Mouse (Mus musculus): ENCODE measurements around the gene Sec13. TPM values are rescaled to one million over a fixed set of nuclear protein-coding genes. Genes with fewer than 3 reads are reported as not detected.

The Sec13 gene
- total and polyA plus RNA-seq, 2 experiments, result 86.2 to 108 TPM

DNA sequence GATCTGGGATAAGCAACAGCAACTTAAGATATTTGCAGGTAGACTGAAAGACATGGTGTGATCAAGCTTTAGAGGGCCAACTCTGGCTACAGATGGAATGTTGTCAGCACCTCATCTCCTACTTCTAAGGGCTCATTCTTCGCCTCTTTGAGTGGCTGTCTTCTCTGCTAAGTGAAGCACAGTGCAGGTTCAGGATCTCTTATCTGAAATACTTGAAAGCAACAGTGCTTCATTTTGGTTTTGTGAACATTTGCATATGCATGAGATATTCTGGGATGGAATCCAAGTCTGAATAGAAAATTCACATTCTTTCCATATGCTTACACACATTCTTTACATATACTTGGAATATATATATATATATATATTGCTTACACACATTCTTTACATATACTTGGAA lies 1.8 kb upstream of the Sec13 start:
- Histone ChIP-seq H3K27me3 (ENCODE audit: control insufficient read depth, insufficient read depth, low read length) (no peaks in the 10 kb centered on the region), H3K9ac (ENCODE audit: low read depth, low read length) (no peak overlapping the region), H3K79me2 (ENCODE audit: control insufficient read depth, insufficient read depth, low read length) (peaks cover 12% of the 10 kb centered on the region; the same call in 1 of the 2 replicates), H3K36me3 (ENCODE audit: control insufficient read depth, insufficient read depth, low read length) (no peaks in the 10 kb centered on the region), H3K4me1 (ENCODE audit: control insufficient read depth, insufficient read depth, low read length) (no peaks in the 10 kb centered on the region; the same call in 1 of the 2 replicates), H3K27ac (replicated peaks; ENCODE audit: insufficient read depth, low read depth, low read length) (no peak overlapping the region), H3K4me3 (ENCODE audit: insufficient read depth, low read depth, low read length) (no peak overlapping the region)
- TF ChIP-seq CTCF (IDR thresholded peaks at IDR 0.05; ENCODE audit: low read depth, low read length) (no peak), POLR2A (IDR thresholded peaks at IDR 0.05; ENCODE audit: extremely low read depth, insufficient read depth, low read length) (no peak)
- DNase-seq (ENCODE audit: extremely low read depth, low read depth, low spot score), result no peak
- 83% methylated on average over 1 of the region's 1 CpGs for WGBS

GRCm38 (mm10) chr6:113741425-113741824 lies 882 bp upstream of the Sec13 start:
- no peak overlapping the region for H3K27ac ChIP-seq (replicated peaks; ENCODE audit: insufficient read depth, low read depth, low read length)

DNA sequence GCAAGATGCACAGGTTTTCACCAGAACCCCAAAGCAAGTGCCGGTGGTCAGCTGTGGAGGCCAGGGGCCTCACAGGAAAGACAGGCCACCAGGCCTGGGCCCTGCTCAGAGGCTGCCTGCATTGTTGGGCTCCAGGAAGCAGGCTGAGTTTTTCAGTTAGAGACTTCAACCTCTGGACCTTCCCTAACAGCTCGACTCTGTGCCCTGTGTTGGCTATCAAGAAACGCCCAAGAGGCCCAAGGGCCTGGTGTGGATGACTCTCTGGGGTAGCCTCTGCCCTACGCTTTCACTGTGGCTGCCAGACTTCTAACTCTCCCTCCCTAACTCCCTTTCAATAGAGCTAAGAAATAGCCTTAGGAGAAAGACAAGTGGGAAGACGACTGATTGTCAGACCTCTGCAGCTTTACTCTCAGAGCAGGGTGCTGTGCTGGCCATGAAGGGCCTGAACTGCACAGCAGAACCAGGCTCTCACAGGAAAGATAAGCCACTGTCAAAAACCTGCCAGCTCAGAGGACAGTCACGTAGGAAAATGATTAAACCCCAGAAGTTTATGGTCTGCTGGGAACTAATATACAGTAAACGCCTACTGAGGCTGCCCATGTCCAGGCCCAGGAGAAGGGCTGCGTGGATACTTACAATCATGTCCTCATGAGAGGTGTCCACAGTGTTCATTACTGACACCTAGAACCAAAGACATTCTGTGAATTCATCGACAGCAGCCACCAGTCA lies 3.1 kb downstream of the Sec13 start:
- Histone ChIP-seq H3K4me1 (ENCODE audit: control insufficient read depth, insufficient read depth, low read length) (no peaks in the 10 kb centered on the region; the same call in 1 of the 2 replicates), H3K79me2 (ENCODE audit: control insufficient read depth, insufficient read depth, low read length) (peaks cover 16% of the 10 kb centered on the region; the same call in 1 of the 2 replicates), H3K27ac (replicated peaks; ENCODE audit: insufficient read depth, low read depth, low read length) (no peak overlapping the region), H3K27me3 (ENCODE audit: control insufficient read depth, insufficient read depth, low read length) (no peaks in the 10 kb centered on the region), H3K36me3 (ENCODE audit: control insufficient read depth, insufficient read depth, low read length) (peaks cover 26% of the 10 kb centered on the region), H3K9ac (ENCODE audit: low read depth, low read length) (no peak overlapping the region), H3K4me3 (ENCODE audit: insufficient read depth, low read depth, low read length) (no peak overlapping the region)
- DNase-seq (ENCODE audit: extremely low read depth, low read depth, low spot score), result no peak
- TF ChIP-seq CTCF (IDR thresholded peaks at IDR 0.05; ENCODE audit: low read depth, low read length) (no peak), POLR2A (IDR thresholded peaks at IDR 0.05; ENCODE audit: extremely low read depth, insufficient read depth, low read length) (no peak)
- WGBS, result 87% methylated on average over 9 of the region's 9 CpGs

More at GRCm38 (mm10) chr6:113741425-113741824, 882 bp upstream of the Sec13 start:
- H3K4me3 ChIP-seq (ENCODE audit: insufficient read depth, low read depth, low read length), result no peak overlapping the region
- no peaks in the 10 kb centered on the region for H3K27me3 ChIP-seq (ENCODE audit: control insufficient read depth, insufficient read depth, low read length)
- H3K4me1 ChIP-seq (ENCODE audit: control insufficient read depth, insufficient read depth, low read length), result no peaks in the 10 kb centered on the region; the same call in 1 of the 2 replicates
- H3K36me3 ChIP-seq (ENCODE audit: control insufficient read depth, insufficient read depth, low read length), result no peaks in the 10 kb centered on the region; the same call in 1 of the 2 replicates
- TF ChIP-seq CTCF (IDR thresholded peaks at IDR 0.05; ENCODE audit: low read depth, low read length) (no peak), POLR2A (IDR thresholded peaks at IDR 0.05; ENCODE audit: extremely low read depth, insufficient read depth, low read length) (no peak)
- WGBS, result 75% methylated on average over 2 of the region's 2 CpGs
- no peak overlapping the region for H3K9ac ChIP-seq (ENCODE audit: low read depth, low read length)
- H3K79me2 ChIP-seq (ENCODE audit: control insufficient read depth, insufficient read depth, low read length), result peaks cover 16% of the 10 kb centered on the region; the same call in 1 of the 2 replicates
- peak; percentile 33 for DNase-seq (ENCODE audit: extremely low read depth, low read depth, low spot score)

DNA sequence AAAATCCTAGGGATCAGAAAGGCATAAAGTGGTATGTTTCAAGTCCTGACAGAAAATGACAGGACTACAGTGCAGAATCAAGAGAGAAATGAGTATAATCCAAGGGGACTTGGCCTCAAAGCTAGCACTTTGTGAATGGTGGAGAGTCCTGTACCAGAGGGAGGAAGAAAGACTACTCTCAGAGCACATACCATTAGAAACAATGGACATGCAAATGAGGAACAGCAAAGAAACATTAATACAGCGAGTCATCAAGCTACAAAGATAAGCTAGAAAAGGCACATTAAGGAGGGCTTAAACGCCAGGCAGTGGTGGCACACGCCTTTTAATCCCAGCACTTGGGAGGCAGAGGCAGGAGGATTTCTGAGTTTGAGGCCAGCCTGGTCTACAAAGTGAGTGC lies 9.2 kb downstream of the Sec13 start:
- 91% methylated on average over 3 of the region's 3 CpGs for WGBS
- H3K9ac ChIP-seq (ENCODE audit: low read depth, low read length), result no peak overlapping the region
- no peaks in the 10 kb centered on the region; the same call in 1 of the 2 replicates for H3K4me1 ChIP-seq (ENCODE audit: control insufficient read depth, insufficient read depth, low read length)
- DNase-seq (ENCODE audit: extremely low read depth, low read depth, low spot score), result no peak
- H3K79me2 ChIP-seq (ENCODE audit: control insufficient read depth, insufficient read depth, low read length), result no peaks in the 10 kb centered on the region
- no peak overlapping the region for H3K27ac ChIP-seq (replicated peaks; ENCODE audit: insufficient read depth, low read depth, low read length)
- TF ChIP-seq POLR2A (IDR thresholded peaks at IDR 0.05; ENCODE audit: extremely low read depth, insufficient read depth, low read length) (no peak), CTCF (IDR thresholded peaks at IDR 0.05; ENCODE audit: low read depth, low read length) (no peak)
- no peaks in the 10 kb centered on the region for H3K27me3 ChIP-seq (ENCODE audit: control insufficient read depth, insufficient read depth, low read length)
- H3K4me3 ChIP-seq (ENCODE audit: insufficient read depth, low read depth, low read length), result no peak overlapping the region
- peaks cover 75% of the 10 kb centered on the region for H3K36me3 ChIP-seq (ENCODE audit: control insufficient read depth, insufficient read depth, low read length)

GRCm38 (mm10) chr6:113728181-113728580 lies 12.4 kb downstream of the Sec13 start:
- Histone ChIP-seq H3K79me2 (ENCODE audit: control insufficient read depth, insufficient read depth, low read length) (no peaks in the 10 kb centered on the region), H3K36me3 (ENCODE audit: control insufficient read depth, insufficient read depth, low read length) (peaks cover 71% of the 10 kb centered on the region), H3K4me3 (ENCODE audit: insufficient read depth, low read depth, low read length) (no peak overlapping the region), H3K9ac (ENCODE audit: low read depth, low read length) (no peak overlapping the region), H3K27me3 (ENCODE audit: control insufficient read depth, insufficient read depth, low read length) (no peaks in the 10 kb centered on the region), H3K27ac (replicated peaks; ENCODE audit: insufficient read depth, low read depth, low read length) (no peak overlapping the region), H3K4me1 (ENCODE audit: control insufficient read depth, insufficient read depth, low read length) (no peaks in the 10 kb centered on the region; the same call in 1 of the 2 replicates)
- 85% methylated on average over 7 of the region's 7 CpGs for WGBS
- no peak for TF ChIP-seq POLR2A (IDR thresholded peaks at IDR 0.05; ENCODE audit: extremely low read depth, insufficient read depth, low read length)
- TF ChIP-seq CTCF (IDR thresholded peaks at IDR 0.05; ENCODE audit: low read depth, low read length), result no peak
- DNase-seq (ENCODE audit: extremely low read depth, low read depth, low spot score), result no peak

- H3K36me3 ChIP-seq (ENCODE audit: control insufficient read depth, insufficient read depth, low read length), result peaks cover 20% of the 10 kb centered on the region
- H3K27me3 ChIP-seq (ENCODE audit: control insufficient read depth, insufficient read depth, low read length), result no peaks in the 10 kb centered on the region
- H3K4me1 ChIP-seq (ENCODE audit: control insufficient read depth, insufficient read depth, low read length), result no peaks in the 10 kb centered on the region
- no peak overlapping the region for H3K27ac ChIP-seq (replicated peaks; ENCODE audit: insufficient read depth, low read depth, low read length)
- 21% methylated on average over 4 of the region's 4 CpGs for WGBS
- H3K79me2 ChIP-seq (ENCODE audit: control insufficient read depth, insufficient read depth, low read length), result no peaks in the 10 kb centered on the region
- TF ChIP-seq CTCF (IDR thresholded peaks at IDR 0.05; ENCODE audit: low read depth, low read length), result no peak
- TF ChIP-seq POLR2A (IDR thresholded peaks at IDR 0.05; ENCODE audit: extremely low read depth, insufficient read depth, low read length), result no peak
- no peak overlapping the region for H3K4me3 ChIP-seq (ENCODE audit: insufficient read depth, low read depth, low read length)
- no peak overlapping the region for H3K9ac ChIP-seq (ENCODE audit: low read depth, low read length)
- DNase-seq (ENCODE audit: extremely low read depth, low read depth, low spot score), result peak; percentile 25
Measured at GRCm38 (mm10) chr6:113721061-113721460, 19.5 kb downstream of the Sec13 start.

All from liver, adult 2 months (tissue).